Mouse (Mus musculus) heart, embryonic 14.5 days (tissue): Measurements from ENCODE around the gene Ncf2. TPM values are rescaled to one million over a fixed set of nuclear protein-coding genes. Genes with fewer than 3 reads are reported as not detected.
A peak's percentile ranks its signal among the peaks of the same experiment; 100 is the strongest.

Experiments used
- ATAC-seq: fragments of 200-750 bp; cut with Nextera tagmentation; 2 replicates; pipeline ENCODE4 v1.8.0; 2017; ENCODE audit warnings: low read depth, moderate TSS enrichment; ENCODE audit not compliant: insufficient number of reproducible peaks, insufficient read depth, low FRiP score
- H3K27ac ChIP-seq, 2 experiments: fragments of 200-500 bp in 1 of 2; fragments of 300-500 bp in 1 of 2; sonication (generic) in 1 of 2; replicated peaks in 1 of 2; 2 replicates each; pipeline ENCODE4 v1.5.1; 2012 to 2014; ENCODE audit warnings: low read depth in 2 of 2, low read length in 2 of 2, control low read depth in 1 of 2, mild to moderate bottlenecking in 1 of 2, mixed read lengths in 1 of 2; ENCODE audit not compliant: control insufficient read depth in 1 of 2, insufficient read depth in 1 of 2
- H3K27me3 ChIP-seq: fragments of 300-500 bp; sonication (generic); 2 replicates; pipeline ENCODE4 v1.6.1; 2014; ENCODE audit warnings: mild to moderate bottlenecking, low read length, control low read depth; ENCODE audit not compliant: control insufficient read depth, insufficient read depth
- H3K36me3 ChIP-seq: fragments of 300-500 bp; sonication (generic); 2 replicates; pipeline ENCODE4 v1.6.1; 2014; ENCODE audit warnings: mild to moderate bottlenecking, control low read depth, low read length, mixed read lengths; ENCODE audit not compliant: control insufficient read depth, insufficient read depth
- H3K4me1 ChIP-seq, 2 experiments: fragments of 200-500 bp in 1 of 2; fragments of 300-500 bp in 1 of 2; sonication (generic) in 1 of 2; 2 replicates each; pipeline ENCODE4 v1.6.1; 2012 to 2014; ENCODE audit warnings: low read length in 2 of 2, control low read depth in 1 of 2, mixed read lengths in 1 of 2; ENCODE audit not compliant: control insufficient read depth in 2 of 2, insufficient read depth in 2 of 2
- H3K4me2 ChIP-seq: fragments of 300-500 bp; sonication (generic); 2 replicates; pipeline ENCODE4 v1.6.1; 2014; ENCODE audit warnings: mild to moderate bottlenecking, low read length
- H3K4me3 ChIP-seq, 2 experiments: fragments of 200-500 bp in 1 of 2; fragments of 300-500 bp in 1 of 2; sonication (generic) in 1 of 2; 2 replicates each; pipeline ENCODE4 v1.5.1; 2012 to 2014; ENCODE audit warnings: low read length in 2 of 2, mild to moderate bottlenecking in 2 of 2, control low read depth in 1 of 2, low read depth in 1 of 2, moderate library complexity in 1 of 2; ENCODE audit not compliant: control insufficient read depth in 1 of 2, insufficient read depth in 1 of 2
- H3K9ac ChIP-seq: fragments of 300-500 bp; sonication (generic); 2 replicates; pipeline ENCODE4 v1.6.1; 2014; ENCODE audit warnings: mild to moderate bottlenecking, low read length
- H3K9me3 ChIP-seq: fragments of 300-500 bp; sonication (generic); 2 replicates; pipeline ENCODE4 v1.6.1; 2016; ENCODE audit warnings: low read length, control low read depth; ENCODE audit not compliant: control insufficient read depth
- WGBS: fragments of 180-500 bp; shearing (Covaris S2); extraction: QIAGEN DNeasy Blood & Tissue Kit; methylation state at CpG from one replicate; pipeline ENCODE4 v1.1.7; 2014; 5-methylcytosine and 5-hydroxymethylcytosine counted together
- polyA plus RNA-seq: library from polyadenylated mRNA; unstranded; fragments of >200 nt; fragmentation: Nextera tagmentation; extraction: Ambion mirVana; gene quantifications from 2 replicates; pipeline ENCODE4 v1.2.1, GENCODE M21; 2014

Gene Ncf2
- polyA plus RNA-seq, 1 experiment from 2014 or later: 3.1 TPM

DNA sequence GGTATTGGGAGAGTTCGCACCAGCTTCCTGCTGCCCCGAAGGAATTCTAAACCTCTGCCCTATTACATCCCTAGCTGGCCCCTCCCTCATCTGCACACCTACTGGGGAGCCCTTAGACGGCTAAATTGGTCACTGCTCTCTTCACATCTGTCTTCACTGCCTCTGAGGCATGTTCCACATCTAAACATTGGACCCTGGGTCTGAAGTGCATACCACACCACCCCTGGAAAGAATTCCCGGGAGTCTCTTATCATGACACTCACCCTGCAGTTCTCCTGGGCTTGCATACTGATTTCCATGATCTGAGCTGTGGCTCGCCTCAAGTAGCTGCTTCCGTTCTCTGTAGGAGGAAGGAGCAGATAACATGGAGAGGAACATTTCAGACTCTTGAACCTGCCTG is 9.2 kb upstream of the Ncf2 start:
- H3K9ac ChIP-seq: no peak overlapping the region
- H3K9me3 ChIP-seq: no peaks in the 10 kb centered on the region
- peak overlapping the region; percentile 47 for H3K4me2 ChIP-seq
- peak; percentile 55 for ATAC-seq
- H3K4me3 ChIP-seq: no peak overlapping the region
- no peaks in the 10 kb centered on the region for H3K36me3 ChIP-seq
- H3K4me1 ChIP-seq: peaks cover 15 to 20% of the 10 kb centered on the region in 2 experiments
- 3% methylated on average over 6 of the region's 6 CpGs for WGBS
- peak overlapping the region; percentile 61 to 65 for H3K27ac ChIP-seq
- H3K27me3 ChIP-seq: no peaks in the 10 kb centered on the region

DNA sequence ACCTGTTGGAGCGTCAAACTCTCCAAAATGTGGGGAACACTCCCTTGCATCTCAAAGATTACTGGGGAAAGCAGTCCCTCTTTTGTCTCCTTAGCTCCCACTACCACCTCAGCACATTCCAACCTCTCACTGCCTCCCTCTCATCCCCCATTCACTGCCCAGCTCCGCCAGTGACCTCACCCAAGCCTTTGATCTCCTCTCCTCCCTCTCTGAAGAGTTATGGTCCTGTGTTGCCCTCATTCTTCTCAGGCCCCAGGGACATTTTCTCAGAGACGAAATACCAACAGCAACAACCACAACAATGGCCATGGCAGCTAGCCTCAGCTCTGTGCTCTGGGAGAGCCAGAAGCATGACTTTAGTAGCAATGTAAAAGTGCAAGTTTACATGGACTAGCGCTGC is 8.7 kb upstream of the Ncf2 start:
- H3K4me1 ChIP-seq: peaks cover 15 to 20% of the 10 kb centered on the region in 2 experiments
- no peaks in the 10 kb centered on the region for H3K27me3 ChIP-seq
- no peak overlapping the region for H3K4me2 ChIP-seq
- no peak overlapping the region for H3K9ac ChIP-seq
- no peaks in the 10 kb centered on the region for H3K9me3 ChIP-seq
- peak overlapping the region; percentile 59 to 65 for H3K27ac ChIP-seq
- no peak for ATAC-seq
- 28% methylated on average over 4 of the region's 4 CpGs for WGBS
- H3K36me3 ChIP-seq: no peaks in the 10 kb centered on the region
- no peak overlapping the region for H3K4me3 ChIP-seq

- Histone ChIP-seq H3K36me3 (no peaks in the 10 kb centered on the region), H3K4me3 (no peak overlapping the region), H3K9me3 (no peaks in the 10 kb centered on the region), H3K4me2 (no peak overlapping the region), H3K27me3 (no peaks in the 10 kb centered on the region), H3K4me1 (peaks cover 15 to 20% of the 10 kb centered on the region in 2 experiments), H3K27ac (0 out of 4 replicates have a peak overlapping the region, but pooled peaks of 1 of the 2 experiments have one; percentile 9), H3K9ac (no peak overlapping the region)
- no peak for ATAC-seq
- 59% methylated on average over 12 of the region's 12 CpGs for WGBS
These were observed 7.1 kb upstream of the Ncf2 start for GRCm38 (mm10) chr1:152792736-152793494.

DNA sequence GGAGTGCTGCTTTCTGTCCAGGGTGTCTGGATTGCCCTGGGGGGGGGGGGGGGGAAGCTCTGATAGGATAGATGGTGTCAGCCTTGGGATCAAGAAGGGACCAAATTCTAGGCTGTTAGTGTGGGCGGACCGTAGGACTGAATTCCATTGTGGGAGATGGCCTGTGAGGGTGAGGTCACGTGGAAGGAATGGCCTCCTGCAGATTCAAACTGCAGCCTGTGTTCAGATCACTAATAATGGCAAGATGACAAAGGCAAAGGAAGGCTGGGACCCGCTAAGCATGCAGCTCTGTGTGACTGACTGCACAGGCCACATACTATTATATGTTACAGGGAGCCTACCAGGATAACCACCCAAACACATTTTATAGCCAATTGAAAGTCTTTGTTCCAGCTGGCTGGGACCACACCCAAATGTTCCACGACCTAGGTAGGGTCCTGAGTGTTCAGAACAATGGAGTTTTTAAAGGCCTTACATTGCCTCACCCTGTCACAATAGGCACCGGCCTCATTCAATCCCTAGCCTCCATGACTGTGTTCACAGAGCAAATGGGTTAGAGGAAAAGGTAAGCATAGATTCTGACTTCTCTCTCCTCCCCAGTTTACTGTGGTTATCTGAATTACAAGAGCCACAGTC is 6.4 kb upstream of the Ncf2 start:
- H3K9me3 ChIP-seq: no peaks in the 10 kb centered on the region
- no peak overlapping the region for H3K9ac ChIP-seq
- peaks cover 15 to 20% of the 10 kb centered on the region in 2 experiments for H3K4me1 ChIP-seq
- H3K4me2 ChIP-seq: no peak overlapping the region
- no peaks in the 10 kb centered on the region for H3K36me3 ChIP-seq
- no peaks in the 10 kb centered on the region for H3K27me3 ChIP-seq
- no peak overlapping the region for H3K4me3 ChIP-seq
- no peak for ATAC-seq
- 47% methylated on average over 6 of the region's 6 CpGs for WGBS
- no peak overlapping the region for H3K27ac ChIP-seq

- Histone ChIP-seq H3K27ac (no peak overlapping the region), H3K4me2 (no peak overlapping the region), H3K9me3 (no peaks in the 10 kb centered on the region), H3K4me3 (no peak overlapping the region), H3K36me3 (no peaks in the 10 kb centered on the region), H3K27me3 (no peaks in the 10 kb centered on the region), H3K4me1 (peaks cover 16 to 27% of the 10 kb centered on the region in 2 experiments), H3K9ac (no peak overlapping the region)
- ATAC-seq: no peak
- 52% methylated on average over 8 of the region's 8 CpGs for WGBS
These were observed 4.2 kb upstream of the Ncf2 start for GRCm38 (mm10) chr1:152795688-152796255.

GRCm38 (mm10) chr1:152796683-152797263 is 3.2 kb upstream of the Ncf2 start:
- Histone ChIP-seq H3K27ac (no peak overlapping the region), H3K9ac (no peak overlapping the region), H3K4me2 (no peak overlapping the region), H3K4me3 (no peak overlapping the region), H3K36me3 (no peaks in the 10 kb centered on the region), H3K9me3 (no peaks in the 10 kb centered on the region), H3K27me3 (no peaks in the 10 kb centered on the region), H3K4me1 (peaks cover 9 to 19% of the 10 kb centered on the region in 2 experiments; a peak in 3 of 4 replicates)
- 81% methylated on average over 8 of the region's 8 CpGs for WGBS
- no peak for ATAC-seq

DNA sequence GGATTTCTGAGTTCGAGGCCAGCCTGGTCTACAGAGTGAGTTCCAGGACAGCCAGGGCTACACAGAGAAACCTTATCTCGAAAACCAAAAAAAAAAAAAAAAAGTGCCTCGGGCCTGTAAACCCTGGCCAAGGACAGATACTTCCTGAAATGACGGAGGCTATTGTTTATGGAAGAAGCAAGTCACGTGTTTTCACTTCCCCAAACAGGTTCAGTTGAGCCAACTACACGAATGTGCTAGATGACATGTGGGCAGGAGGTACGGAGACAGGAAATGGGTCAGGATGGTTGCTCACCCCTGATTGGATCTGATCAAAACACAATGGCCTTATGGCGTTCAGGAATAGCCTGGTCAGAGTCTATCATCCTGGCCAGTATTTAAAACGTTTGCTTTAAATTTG is 1.9 kb upstream of the Ncf2 start:
- peak; percentile 42; the same call in 1 of the 2 replicates for ATAC-seq
- no peaks in the 10 kb centered on the region for H3K36me3 ChIP-seq
- peak overlapping the region in 1 of 2 experiments; percentile 66; a peak in 2 of 4 replicates for H3K27ac ChIP-seq
- H3K4me1 ChIP-seq: peaks cover 9 to 16% of the 10 kb centered on the region in 2 experiments; a peak in 3 of 4 replicates
- 60% methylated on average over 9 of the region's 9 CpGs for WGBS
- no peaks in the 10 kb centered on the region for H3K27me3 ChIP-seq
- no peak overlapping the region for H3K4me2 ChIP-seq
- H3K9ac ChIP-seq: no peak overlapping the region
- no peaks in the 10 kb centered on the region for H3K9me3 ChIP-seq
- no peak overlapping the region for H3K4me3 ChIP-seq
